Mouse (Mus musculus): ENCODE data around the gene Eif4enif1.

DNA sequence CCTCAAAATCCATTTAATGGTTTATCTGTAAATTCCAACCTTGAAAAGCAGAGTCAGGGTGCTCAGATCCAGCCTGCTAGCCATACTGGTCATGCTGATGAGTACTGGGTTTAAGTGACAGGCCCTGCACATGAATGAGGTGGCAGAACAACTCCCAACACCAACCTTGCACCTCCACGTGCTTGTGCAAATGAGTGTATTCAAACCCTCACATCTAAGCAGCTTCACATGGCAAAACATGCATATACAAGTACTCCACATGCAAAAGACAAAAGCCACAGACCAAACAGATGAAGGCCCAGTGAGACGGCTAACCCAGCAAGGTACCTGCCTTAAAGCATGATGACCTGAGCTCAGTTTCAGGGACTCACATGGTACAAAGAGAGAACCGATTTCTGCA, 83.7 kb downstream of the Eif4enif1 start:
- TF ChIP-seq CTCF (IDR thresholded peaks at IDR 0.05; ENCODE audit: control insufficient read depth, insufficient read depth, insufficient read length) (no peak), MAX (IDR thresholded peaks at IDR 0.05) (no peak), MYOG (IDR thresholded peaks at IDR 0.05; ENCODE audit: control insufficient read depth, extremely low read depth, insufficient read length) (no peak), USF1 (IDR thresholded peaks at IDR 0.05; ENCODE audit: low read depth) (no peak), FOSL1 (IDR thresholded peaks at IDR 0.05; ENCODE audit: insufficient read depth, low read length, poor library complexity, severe bottlenecking) (no peak), CEBPB (IDR thresholded peaks at IDR 0.05; ENCODE audit: low read depth) (no peak), MYOD1 (IDR thresholded peaks at IDR 0.05; ENCODE audit: control insufficient read depth, insufficient read length, low read depth) (no peak)
